Mouse (Mus musculus): ENCODE results near the gene Hhat.

DNA sequence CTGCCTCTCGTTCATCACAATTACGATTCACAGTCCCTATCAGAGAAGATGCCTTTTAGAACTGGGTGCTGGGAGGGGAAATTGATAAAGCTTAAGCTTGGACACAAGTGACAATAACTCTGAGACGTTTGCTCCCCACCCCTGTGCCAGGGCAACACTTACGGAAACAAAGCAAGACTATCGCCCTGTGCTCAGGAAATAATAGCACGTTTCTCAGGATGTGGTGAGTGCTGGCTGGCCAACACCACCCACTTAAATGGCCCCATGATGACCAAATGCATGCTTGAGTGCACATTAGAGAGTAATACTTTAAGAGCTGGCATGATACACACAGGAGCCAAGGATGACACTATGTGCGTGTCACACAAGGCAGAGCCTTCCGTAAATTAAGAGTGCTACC, 164.1 kb downstream of the Hhat start:
- TF ChIP-seq POLR2A (IDR thresholded peaks at IDR 0.05; ENCODE audit: low read depth, low read length) = no peak
- no peak for TF ChIP-seq CTCF (IDR thresholded peaks at IDR 0.05; ENCODE audit: extremely low read depth, insufficient read depth, insufficient read length, insufficient replicate concordance)

All from spleen, adult 2 months (tissue).